Mouse (Mus musculus) liver, embryonic 14.5 days (tissue): ENCODE data around the gene E2f6. TPM values are rescaled to one million over a fixed set of nuclear protein-coding genes. Genes with fewer than 3 reads are reported as not detected.

Experiments
- ATAC-seq: fragments of 200-750 bp; cut with Nextera tagmentation; 2 replicates; pipeline ENCODE4 v1.8.0; 2017; ENCODE audit warnings: moderate number of reproducible peaks, mild to moderate bottlenecking, moderate library complexity; ENCODE audit not compliant: insufficient read depth
- DNase-seq, 3 experiments: peaks; one replicate each; pipeline ENCODE4 v3.0.0-alpha.2; 2012 to 2013; ENCODE audit warnings: low read depth in 3 of 3, low spot score in 3 of 3
- H3K27ac ChIP-seq: fragments of 300-500 bp; sonication (generic); 2 replicates; pipeline ENCODE4 v1.5.1; 2014; ENCODE audit warnings: moderate library complexity, mild to moderate bottlenecking, control low read depth, inconsistent platforms
- H3K27me3 ChIP-seq: fragments of 300-500 bp; sonication (generic); 2 replicates; pipeline ENCODE4 v1.6.1; 2014; ENCODE audit warnings: mild to moderate bottlenecking, low read length, moderate library complexity; ENCODE audit not compliant: control insufficient read depth, insufficient read depth
- H3K36me3 ChIP-seq: fragments of 300-500 bp; sonication (generic); replicated peaks from 2 replicates; pipeline ENCODE4 v1.6.1; 2014; ENCODE audit warnings: low read depth; ENCODE audit not compliant: control insufficient read depth, insufficient read depth
- H3K4me1 ChIP-seq, 2 experiments: fragments of 200-500 bp in 1 of 2; fragments of 300-500 bp in 1 of 2; sonication (generic) in 1 of 2; replicated peaks; 2 replicates each; pipeline ENCODE4 v1.6.1; 2012 to 2014; ENCODE audit warnings: antibody characterized with exemption in 1 of 2, inconsistent platforms in 1 of 2, low read length in 1 of 2; ENCODE audit not compliant: control insufficient read depth in 2 of 2, insufficient read depth in 2 of 2
- H3K4me2 ChIP-seq: fragments of 300-500 bp; sonication (generic); 2 replicates; pipeline ENCODE4 v1.6.1; 2014; ENCODE audit warnings: low read depth, mild to moderate bottlenecking, control low read depth, moderate library complexity
- H3K4me3 ChIP-seq, 2 experiments: fragments of 200-500 bp in 1 of 2; fragments of 300-500 bp in 1 of 2; sonication (generic) in 1 of 2; 2 replicates each; pipeline ENCODE4 v1.5.1; 2012 to 2014; ENCODE audit warnings: low read depth in 2 of 2, low read length in 2 of 2, mild to moderate bottlenecking in 2 of 2, control low read depth in 1 of 2, inconsistent platforms in 1 of 2, moderate library complexity in 1 of 2; ENCODE audit not compliant: insufficient read depth in 1 of 2
- H3K9ac ChIP-seq: fragments of 300-500 bp; sonication (generic); replicated peaks from 2 replicates; pipeline ENCODE4 v1.6.1; 2014; ENCODE audit warnings: mild to moderate bottlenecking, control low read depth, moderate library complexity
- H3K9me3 ChIP-seq: fragments of 300-500 bp; sonication (generic); 2 replicates; pipeline ENCODE4 v1.6.1; 2016; ENCODE audit warnings: low read length, mixed read lengths; ENCODE audit not compliant: control insufficient read depth
- CTCF ChIP-seq: IDR thresholded peaks from 2 replicates; pipeline ENCODE4 v1.5.1; 2016; ENCODE audit warnings: antibody characterized with exemption, low read depth, control low read depth
- EP300 ChIP-seq: IDR thresholded peaks from 2 replicates; pipeline ENCODE4 v1.6.1; 2016; ENCODE audit warnings: antibody characterized with exemption, low read depth
- WGBS: fragments of 180-500 bp; shearing (Covaris S2); extraction: QIAGEN DNeasy Blood & Tissue Kit; methylation state at CpG from one replicate; pipeline ENCODE4 v1.1.7; 2014; ENCODE audit not compliant: insufficient replicate concordance; 5-methylcytosine and 5-hydroxymethylcytosine counted together
- polyA plus RNA-seq, 2 experiments: library from polyadenylated mRNA; depleted of rRNA in 1 of 2; stranded (reverse) in 1 of 2; unstranded in 1 of 2; fragments of >200 nt; fragmentation: Nextera tagmentation in 1 of 2; extraction: Ambion mirVana in 1 of 2; gene quantifications; 2 replicates each; pipeline versions ENCODE4 v1.2.1 to v1.2.3; 2012 to 2014

Gene E2f6
- polyA plus RNA-seq (2012; rRNA removed) = 12.1 and 14.3 TPM in 2 replicates
- 15.5 and 17.7 TPM in 2 replicates for polyA plus RNA-seq (2014; fragmentation: Nextera tagmentation; extraction: Ambion mirVana)

GRCm38 (mm10) chr12:16810525-16811431 lies at the start of gene E2f6:
TSS of gene E2f6 (plus strand) at chr12:16810963.
- TF ChIP-seq CTCF = no peak
- no peak for TF ChIP-seq EP300
- H3K4me2 ChIP-seq = peak within 1 kb of the TSS; percentile 79
- no peaks in the 10 kb centered on the region; the same call in 1 of the 2 replicates for H3K36me3 ChIP-seq
- ATAC-seq (peak; percentile 83), DNase-seq (peak; percentile 30 to 49 (median 43))
- H3K27ac ChIP-seq = no peak within 1 kb of the TSS
- H3K9ac ChIP-seq = peak within 1 kb of the TSS; percentile 37
- H3K9me3 ChIP-seq = no peaks in the 10 kb centered on the region
- H3K4me1 ChIP-seq = peaks cover 3 to 10% of the 10 kb centered on the region in 2 experiments
- peaks cover 15% of the 10 kb centered on the region for H3K27me3 ChIP-seq
- WGBS = 6% methylated on average over 81 of the region's 81 CpGs
- H3K4me3 ChIP-seq = peak within 1 kb of the TSS; percentile 57 to 62

GRCm38 (mm10) chr12:16761461-16761860 lies 49.3 kb upstream of the E2f6 start:
- 95% methylated on average over 3 of the region's 3 CpGs for WGBS
- TF ChIP-seq EP300 = no peak
- TF ChIP-seq CTCF = no peak
- H3K4me2 ChIP-seq = no peak overlapping the region
- no peaks in the 10 kb centered on the region for H3K9me3 ChIP-seq
- no peaks in the 10 kb centered on the region for H3K36me3 ChIP-seq
- H3K4me3 ChIP-seq = no peak overlapping the region
- DNase-seq (no peak), ATAC-seq (no peak)
- no peak overlapping the region for H3K27ac ChIP-seq
- H3K9ac ChIP-seq = no peak overlapping the region
- no peaks in the 10 kb centered on the region for H3K4me1 ChIP-seq
- H3K27me3 ChIP-seq = no peaks in the 10 kb centered on the region

GRCm38 (mm10) chr12:16763649-16764422 lies 46.9 kb upstream of the E2f6 start:
- DNase-seq = no peak
- H3K4me2 ChIP-seq = no peak overlapping the region
- WGBS = 69% methylated on average over 4 of the region's 4 CpGs

GRCm38 (mm10) chr12:16764776-16765445 lies 45.9 kb upstream of the E2f6 start:
- ATAC-seq = no peak
- no peak overlapping the region for H3K4me2 ChIP-seq
- H3K9me3 ChIP-seq = no peaks in the 10 kb centered on the region
- TF ChIP-seq EP300 = no peak
- no peak for TF ChIP-seq CTCF
- no peak for DNase-seq
- H3K9ac ChIP-seq = no peak overlapping the region
- no peaks in the 10 kb centered on the region for H3K27me3 ChIP-seq
- no peaks in the 10 kb centered on the region for H3K36me3 ChIP-seq
- H3K27ac ChIP-seq = no peak overlapping the region
- H3K4me1 ChIP-seq = peaks cover 0 to under 1% of the 10 kb centered on the region in 2 experiments; a peak in 1 of 4 replicates
- 65% methylated on average over 12 of the region's 12 CpGs for WGBS
- no peak overlapping the region for H3K4me3 ChIP-seq

More at GRCm38 (mm10) chr12:16763649-16764422, 46.9 kb upstream of the E2f6 start:
- no peak overlapping the region for H3K27ac ChIP-seq
- H3K9ac ChIP-seq = no peak overlapping the region
- no peaks in the 10 kb centered on the region for H3K4me1 ChIP-seq
- no peaks in the 10 kb centered on the region for H3K9me3 ChIP-seq
- H3K4me3 ChIP-seq = no peak overlapping the region
- H3K36me3 ChIP-seq = no peaks in the 10 kb centered on the region
- TF ChIP-seq CTCF (no peak), EP300 (no peak)
- no peaks in the 10 kb centered on the region for H3K27me3 ChIP-seq
- ATAC-seq = no peak
